ENCODE assay signal across 18 mouse cellular contexts in genomic region chr1:132113098-132113497, GRCm38 (mm10).
"Had no signal": no experiment of that assay in that cellular context is flagged by ENCODE, and none has a peak within 500 bp of the region (broad histone marks: within the 10 kb centered on the region; RNA-seq: fewer than 3 reads in every experiment).

No protein-coding gene starts in this region.

- H3K4me2 ChIP-seq: limb, embryonic 12.5 days; limb, embryonic 15.5 days; liver, embryonic 11.5 days; lung, embryonic 14.5 days; midbrain, embryonic 11.5 days; midbrain, embryonic 15.5 days; neural tube, embryonic 13.5 days had no signal

- H3K4me1 ChIP-seq: limb, embryonic 12.5 days; midbrain, embryonic 15.5 days; neural tube, embryonic 13.5 days had no signal

- H3K36me3 ChIP-seq: limb, embryonic 12.5 days; limb, embryonic 15.5 days; midbrain, embryonic 15.5 days; neural tube, embryonic 13.5 days had no signal

- H3K27me3 ChIP-seq: limb, embryonic 12.5 days; limb, embryonic 15.5 days; midbrain, embryonic 15.5 days; neural tube, embryonic 13.5 days had no signal

- H3K9me3 ChIP-seq: limb, embryonic 12.5 days; limb, embryonic 15.5 days; midbrain, embryonic 15.5 days; neural tube, embryonic 13.5 days had no signal

- DNase-seq: kidney, adult 2 months; kidney, postnatal 36 days; layer of hippocampus, postnatal 36 days; left cerebral cortex, postnatal 4 days; liver, postnatal 0 days; lung, embryonic 14.5 days; lung, postnatal 10 days; thymus, postnatal 25 days had no signal

- ATAC-seq: intestine, postnatal 0 days; liver, postnatal 0 days; midbrain, embryonic 15.5 days had no signal

- H3K4me3 ChIP-seq: left cerebral cortex, adult 2 months; limb, embryonic 12.5 days; limb, embryonic 15.5 days; midbrain, embryonic 15.5 days; neural tube, embryonic 13.5 days had no signal

- H3K9ac ChIP-seq: limb, embryonic 12.5 days; limb, embryonic 15.5 days; liver, embryonic 14.5 days; liver, postnatal 0 days; lung, embryonic 14.5 days; midbrain, embryonic 15.5 days; neural tube, embryonic 13.5 days had no signal

- H3K27ac ChIP-seq: left cerebral cortex, adult 2 months; limb, embryonic 12.5 days; limb, embryonic 15.5 days; liver, embryonic 14.5 days; midbrain, embryonic 15.5 days; neural tube, embryonic 13.5 days; stomach, postnatal 0 days had no signal
